Comparison of ENCODE assay signal across 30 mouse cellular contexts in genomic region chr1:97999465-97999864, GRCm38 (mm10).
"Had no signal": no experiment of that assay in that cellular context is flagged by ENCODE, and none has a peak within 500 bp of the region (broad histone marks: within the 10 kb centered on the region; RNA-seq: fewer than 3 reads in every experiment).

No protein-coding gene starts in this region.

- H3K27ac ChIP-seq: heart, adult 2 months; heart, embryonic 10.5 days; heart, embryonic 13.5 days; heart, embryonic 15.5 days; hindbrain, embryonic 10.5 days; hindbrain, embryonic 12.5 days; hindbrain, embryonic 13.5 days; hindbrain, embryonic 14.5 days; hindbrain, embryonic 15.5 days; hindbrain, postnatal 0 days; intestine, embryonic 15.5 days; kidney, embryonic 15.5 days; kidney, postnatal 0 days; layer of hippocampus, adult 2 months had no signal

- H3K4me1 ChIP-seq: heart, embryonic 10.5 days; hindbrain, embryonic 10.5 days; hindbrain, embryonic 12.5 days had no signal

- H3K27me3 ChIP-seq: heart, embryonic 12.5 days; heart, embryonic 13.5 days; heart, embryonic 15.5 days; hindbrain, embryonic 12.5 days; hindbrain, embryonic 13.5 days; hindbrain, embryonic 15.5 days; intestine, embryonic 15.5 days; kidney, embryonic 15.5 days had no signal

- DNase-seq: heart, adult 18-20 months; heart, adult 2 months; heart, postnatal 10 days; heart, postnatal 14 days; heart, postnatal 36 days; kidney, adult 11 months; kidney, adult 18-20 months; kidney, adult 2 months; kidney, adult 8-10 months; kidney, adult 9 months; layer of hippocampus, adult 9-11 months had no signal

- H3K36me3 ChIP-seq: heart, embryonic 10.5 days; heart, embryonic 12.5 days; heart, embryonic 15.5 days; hindbrain, embryonic 10.5 days; hindbrain, embryonic 12.5 days; hindbrain, embryonic 13.5 days; hindbrain, embryonic 15.5 days; intestine, embryonic 15.5 days; kidney, embryonic 15.5 days had no signal

- H3K4me3 ChIP-seq: heart, adult 2 months; heart, embryonic 10.5 days; heart, embryonic 12.5 days; heart, embryonic 13.5 days; heart, embryonic 15.5 days; hindbrain, embryonic 10.5 days; hindbrain, embryonic 12.5 days; hindbrain, embryonic 13.5 days; hindbrain, embryonic 15.5 days; intestine, embryonic 15.5 days; kidney, embryonic 15.5 days; layer of hippocampus, adult 2 months had no signal

- H3K9me3 ChIP-seq: heart, embryonic 10.5 days; heart, embryonic 12.5 days; heart, embryonic 13.5 days; heart, embryonic 15.5 days; hindbrain, embryonic 10.5 days; hindbrain, embryonic 12.5 days; hindbrain, embryonic 13.5 days; hindbrain, embryonic 15.5 days; intestine, embryonic 15.5 days; kidney, embryonic 15.5 days had no signal

- ATAC-seq: hindbrain, embryonic 16.5 days; hindbrain, postnatal 0 days; inflammation-experienced regulatory T-cells, adult 6 months; intestine, embryonic 15.5 days; intestine, embryonic 16.5 days; intestine, postnatal 0 days had no signal

- H3K9ac ChIP-seq: heart, embryonic 12.5 days; heart, embryonic 13.5 days; heart, embryonic 15.5 days; hindbrain, embryonic 12.5 days; hindbrain, embryonic 13.5 days; hindbrain, embryonic 14.5 days; hindbrain, embryonic 15.5 days; intestine, embryonic 15.5 days; kidney, embryonic 15.5 days had no signal

- H3K4me2 ChIP-seq: heart, embryonic 11.5 days; heart, embryonic 12.5 days; heart, embryonic 13.5 days; heart, embryonic 15.5 days; hindbrain, embryonic 12.5 days; hindbrain, embryonic 13.5 days; hindbrain, embryonic 14.5 days; hindbrain, embryonic 15.5 days; intestine, embryonic 15.5 days; kidney, embryonic 15.5 days had no signal
